Mouse (Mus musculus): ENCODE data around the gene Fam206a. TPM values are rescaled to one million over a fixed set of nuclear protein-coding genes. Genes with fewer than 3 reads are reported as not detected.
A peak's percentile ranks its signal among the peaks of the same experiment; 100 is the strongest.

The Fam206a gene
- 28.6 and 30.5 TPM in 2 replicates for polyA plus RNA-seq (2014; fragmentation: Nextera tagmentation; extraction: Ambion mirVana)

DNA sequence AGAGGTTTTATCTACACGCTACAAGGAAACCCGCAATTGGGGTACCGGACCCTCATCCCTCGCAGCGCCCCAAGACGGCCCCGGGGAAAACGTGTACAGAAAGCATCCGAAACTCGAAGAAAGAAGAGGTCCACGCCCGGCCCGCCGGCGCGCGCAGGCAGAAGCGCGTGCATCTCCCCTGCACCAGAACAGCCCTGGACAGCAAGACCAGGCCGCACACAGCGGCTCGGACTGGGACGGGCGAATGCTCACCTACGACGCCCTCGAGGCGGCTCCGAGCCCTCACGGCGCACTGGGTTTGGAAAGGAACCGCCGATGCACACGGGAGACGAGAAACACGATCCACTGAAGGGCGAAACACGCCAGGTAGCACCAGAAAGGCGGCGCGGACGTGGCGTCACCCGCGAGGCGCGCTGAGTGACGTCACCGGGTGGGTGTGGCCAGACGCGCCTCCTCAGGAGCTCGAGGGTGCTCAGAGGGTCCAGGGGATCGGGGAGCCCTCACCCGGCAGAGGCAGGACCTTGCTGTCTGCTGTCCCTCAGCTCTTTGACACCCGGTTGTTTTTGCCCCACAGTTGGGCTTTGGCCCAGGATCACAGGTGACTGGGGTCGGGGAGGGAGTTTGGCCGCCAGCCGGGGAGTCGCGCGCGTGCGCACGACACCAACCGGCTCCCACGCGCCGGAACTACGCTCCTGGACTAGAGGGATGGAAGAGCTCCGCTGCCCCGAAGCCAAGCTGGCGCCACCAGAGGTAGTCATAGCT is at the start of gene Fam206a, which contains the start of gene Elp1:
Gene Fam206a, plus strand, starts transcription at position 439 of the 762 bp plus-strand sequence.
Gene Elp1, minus strand, starts transcription at position 425 of the 762 bp plus-strand sequence.
- peak; percentile 98 for DNase-seq (ENCODE audit: low spot score)
- peaks cover 15% of the 10 kb centered on the region; the same call in 1 of the 2 replicates for H3K4me1 ChIP-seq (ENCODE audit: control insufficient read depth, insufficient read depth, low read length)
- no peaks in the 10 kb centered on the region for H3K27me3 ChIP-seq (ENCODE audit: control insufficient read depth, insufficient read depth, low read length)
- WGBS = under 1% methylated on average over 72 of the region's 72 CpGs
- H3K4me2 ChIP-seq (ENCODE audit: low read depth, severe bottlenecking) = peak within 1 kb of the TSS; percentile 76
- H3K9ac ChIP-seq (ENCODE audit: low read length) = peak within 1 kb of the TSS; percentile 91
- peak within 1 kb of the TSS; percentile 93 for H3K4me3 ChIP-seq (ENCODE audit: low read depth, low read length)
- peaks cover 14% of the 10 kb centered on the region for H3K36me3 ChIP-seq (ENCODE audit: control insufficient read depth, insufficient read depth, low read length)
- ATAC-seq (ENCODE audit: insufficient number of reproducible peaks, low FRiP score, low TSS enrichment, low read depth) = peak; percentile 96
- no peaks in the 10 kb centered on the region for H3K9me3 ChIP-seq (ENCODE audit: control insufficient read depth, low read length)
- H3K27ac ChIP-seq (replicated peaks; ENCODE audit: low read depth, low read length) = 0 out of 2 replicates have a peak within 1 kb of the TSS, but pooled peaks have one; percentile 36

- H3K9ac ChIP-seq (ENCODE audit: low read length) = no peak overlapping the region
- no peaks in the 10 kb centered on the region for H3K9me3 ChIP-seq (ENCODE audit: control insufficient read depth, low read length)
- H3K4me2 ChIP-seq (ENCODE audit: low read depth, severe bottlenecking) = no peak overlapping the region
- H3K27me3 ChIP-seq (ENCODE audit: control insufficient read depth, insufficient read depth, low read length) = no peaks in the 10 kb centered on the region
- no peak overlapping the region for H3K27ac ChIP-seq (replicated peaks; ENCODE audit: low read depth, low read length)
- ATAC-seq (ENCODE audit: insufficient number of reproducible peaks, low FRiP score, low TSS enrichment, low read depth) (no peak), DNase-seq (ENCODE audit: low spot score) (no peak)
- no peak overlapping the region for H3K4me3 ChIP-seq (ENCODE audit: low read depth, low read length)
- WGBS = 96% methylated on average over 5 of the region's 5 CpGs
- H3K4me1 ChIP-seq (ENCODE audit: control insufficient read depth, insufficient read depth, low read length) = no peaks in the 10 kb centered on the region
- peaks cover 27% of the 10 kb centered on the region for H3K36me3 ChIP-seq (ENCODE audit: control insufficient read depth, insufficient read depth, low read length)
Observed at GRCm38 (mm10) chr4:56756021-56756420, 46.1 kb upstream of the Fam206a start.

DNA sequence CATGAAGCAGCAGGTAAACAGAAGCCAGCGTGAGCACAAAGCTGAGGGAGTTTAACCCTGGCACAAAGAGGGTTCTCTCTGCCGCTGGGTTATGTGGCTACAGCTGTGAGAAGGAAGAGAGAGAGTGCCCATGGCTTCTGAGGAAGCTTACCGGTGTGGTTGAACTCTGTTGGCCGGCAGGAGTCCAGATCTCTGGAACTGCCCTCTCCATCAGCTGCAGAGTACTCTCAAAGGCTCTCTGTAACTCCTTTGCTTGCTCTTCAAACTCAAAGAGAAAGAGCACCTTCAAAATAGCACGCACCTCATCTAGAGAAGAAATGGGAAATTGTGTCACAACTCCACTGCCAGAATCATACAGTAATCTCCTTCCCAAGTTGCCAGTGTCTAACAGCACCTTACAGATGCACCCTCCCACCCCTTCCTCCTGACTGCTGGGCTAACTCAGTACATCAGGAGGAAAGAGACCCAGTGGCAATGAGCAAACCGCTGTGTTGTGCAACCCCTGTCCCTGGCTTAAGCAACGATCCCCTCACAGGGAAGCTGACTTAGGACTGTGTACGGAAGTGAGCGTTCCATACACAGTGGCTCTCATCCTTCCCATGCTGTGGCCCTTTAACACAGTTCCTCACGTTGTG is 45.1 kb upstream of the Fam206a start:
- Histone ChIP-seq H3K4me2 (ENCODE audit: low read depth, severe bottlenecking) (no peak overlapping the region), H3K36me3 (ENCODE audit: control insufficient read depth, insufficient read depth, low read length) (peaks cover 27% of the 10 kb centered on the region), H3K9ac (ENCODE audit: low read length) (no peak overlapping the region), H3K27ac (replicated peaks; ENCODE audit: low read depth, low read length) (no peak overlapping the region), H3K4me1 (ENCODE audit: control insufficient read depth, insufficient read depth, low read length) (no peaks in the 10 kb centered on the region), H3K9me3 (ENCODE audit: control insufficient read depth, low read length) (no peaks in the 10 kb centered on the region), H3K27me3 (ENCODE audit: control insufficient read depth, insufficient read depth, low read length) (no peaks in the 10 kb centered on the region), H3K4me3 (ENCODE audit: low read depth, low read length) (no peak overlapping the region)
- no peak for ATAC-seq (ENCODE audit: insufficient number of reproducible peaks, low FRiP score, low TSS enrichment, low read depth)
- no peak for DNase-seq (ENCODE audit: low spot score)
- 94% methylated on average over 10 of the region's 10 CpGs for WGBS

GRCm38 (mm10) chr4:56757693-56758092 is 44.5 kb upstream of the Fam206a start:
- no peak overlapping the region for H3K4me3 ChIP-seq (ENCODE audit: low read depth, low read length)
- no peaks in the 10 kb centered on the region for H3K4me1 ChIP-seq (ENCODE audit: control insufficient read depth, insufficient read depth, low read length)
- no peak overlapping the region for H3K9ac ChIP-seq (ENCODE audit: low read length)
- DNase-seq (ENCODE audit: low spot score) (no peak), ATAC-seq (ENCODE audit: insufficient number of reproducible peaks, low FRiP score, low TSS enrichment, low read depth) (no peak)
- H3K36me3 ChIP-seq (ENCODE audit: control insufficient read depth, insufficient read depth, low read length) = peaks cover 30% of the 10 kb centered on the region
- H3K27me3 ChIP-seq (ENCODE audit: control insufficient read depth, insufficient read depth, low read length) = no peaks in the 10 kb centered on the region
- no peak overlapping the region for H3K27ac ChIP-seq (replicated peaks; ENCODE audit: low read depth, low read length)
- WGBS = 97% methylated on average over 1 of the region's 1 CpGs
- no peak overlapping the region for H3K4me2 ChIP-seq (ENCODE audit: low read depth, severe bottlenecking)
- H3K9me3 ChIP-seq (ENCODE audit: control insufficient read depth, low read length) = no peaks in the 10 kb centered on the region

GRCm38 (mm10) chr4:56767861-56768284 is 34.3 kb upstream of the Fam206a start:
- 72% methylated on average over 5 of the region's 5 CpGs for WGBS
- Histone ChIP-seq H3K9me3 (ENCODE audit: control insufficient read depth, low read length) (no peaks in the 10 kb centered on the region), H3K4me2 (ENCODE audit: low read depth, severe bottlenecking) (no peak overlapping the region), H3K4me1 (ENCODE audit: control insufficient read depth, insufficient read depth, low read length) (no peaks in the 10 kb centered on the region), H3K27ac (replicated peaks; ENCODE audit: low read depth, low read length) (no peak overlapping the region), H3K4me3 (ENCODE audit: low read depth, low read length) (no peak overlapping the region), H3K36me3 (ENCODE audit: control insufficient read depth, insufficient read depth, low read length) (peaks cover 17% of the 10 kb centered on the region), H3K27me3 (ENCODE audit: control insufficient read depth, insufficient read depth, low read length) (no peaks in the 10 kb centered on the region), H3K9ac (ENCODE audit: low read length) (no peak overlapping the region)
- no peak for ATAC-seq (ENCODE audit: insufficient number of reproducible peaks, low FRiP score, low TSS enrichment, low read depth)
- DNase-seq (ENCODE audit: low spot score) = no peak

DNA sequence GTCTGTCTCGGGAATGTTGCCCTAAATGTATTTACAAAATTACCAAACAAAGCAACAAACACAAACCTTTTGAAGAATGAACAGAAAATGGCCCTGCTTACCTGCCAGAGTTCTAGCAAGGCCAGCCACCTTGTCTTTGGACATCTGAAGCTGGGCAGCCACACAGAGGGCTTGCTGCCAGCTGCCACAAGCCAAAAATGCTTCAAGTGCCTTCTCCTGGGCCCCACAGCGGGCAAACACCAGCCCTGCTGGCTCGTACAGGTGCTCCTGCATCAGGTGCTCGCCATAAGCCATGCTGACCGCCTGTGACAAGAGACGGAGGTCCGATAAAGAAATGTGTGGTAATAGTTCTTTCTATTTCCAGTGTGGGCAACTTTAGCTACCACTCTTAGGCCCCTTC is 33.2 kb upstream of the Fam206a start:
- Histone ChIP-seq H3K27me3 (ENCODE audit: control insufficient read depth, insufficient read depth, low read length) (no peaks in the 10 kb centered on the region), H3K36me3 (ENCODE audit: control insufficient read depth, insufficient read depth, low read length) (peaks cover 17% of the 10 kb centered on the region), H3K4me2 (ENCODE audit: low read depth, severe bottlenecking) (no peak overlapping the region), H3K9ac (ENCODE audit: low read length) (no peak overlapping the region), H3K4me3 (ENCODE audit: low read depth, low read length) (no peak overlapping the region), H3K9me3 (ENCODE audit: control insufficient read depth, low read length) (no peaks in the 10 kb centered on the region), H3K4me1 (ENCODE audit: control insufficient read depth, insufficient read depth, low read length) (no peaks in the 10 kb centered on the region), H3K27ac (replicated peaks; ENCODE audit: low read depth, low read length) (no peak overlapping the region)
- 92% methylated on average over 7 of the region's 7 CpGs for WGBS
- ATAC-seq (ENCODE audit: insufficient number of reproducible peaks, low FRiP score, low TSS enrichment, low read depth) (no peak), DNase-seq (ENCODE audit: low spot score) (no peak)

GRCm38 (mm10) chr4:56771065-56771464 is 31.1 kb upstream of the Fam206a start:
- no peak overlapping the region for H3K9ac ChIP-seq (ENCODE audit: low read length)
- H3K27me3 ChIP-seq (ENCODE audit: control insufficient read depth, insufficient read depth, low read length) = no peaks in the 10 kb centered on the region
- DNase-seq (ENCODE audit: low spot score) (no peak), ATAC-seq (ENCODE audit: insufficient number of reproducible peaks, low FRiP score, low TSS enrichment, low read depth) (no peak)
- H3K4me2 ChIP-seq (ENCODE audit: low read depth, severe bottlenecking) = no peak overlapping the region
- 81% methylated on average over 1 of the region's 1 CpGs for WGBS
- H3K4me1 ChIP-seq (ENCODE audit: control insufficient read depth, insufficient read depth, low read length) = no peaks in the 10 kb centered on the region
- peaks cover 19% of the 10 kb centered on the region for H3K36me3 ChIP-seq (ENCODE audit: control insufficient read depth, insufficient read depth, low read length)
- no peaks in the 10 kb centered on the region for H3K9me3 ChIP-seq (ENCODE audit: control insufficient read depth, low read length)
- H3K4me3 ChIP-seq (ENCODE audit: low read depth, low read length) = no peak overlapping the region
- H3K27ac ChIP-seq (replicated peaks; ENCODE audit: low read depth, low read length) = no peak overlapping the region

DNA sequence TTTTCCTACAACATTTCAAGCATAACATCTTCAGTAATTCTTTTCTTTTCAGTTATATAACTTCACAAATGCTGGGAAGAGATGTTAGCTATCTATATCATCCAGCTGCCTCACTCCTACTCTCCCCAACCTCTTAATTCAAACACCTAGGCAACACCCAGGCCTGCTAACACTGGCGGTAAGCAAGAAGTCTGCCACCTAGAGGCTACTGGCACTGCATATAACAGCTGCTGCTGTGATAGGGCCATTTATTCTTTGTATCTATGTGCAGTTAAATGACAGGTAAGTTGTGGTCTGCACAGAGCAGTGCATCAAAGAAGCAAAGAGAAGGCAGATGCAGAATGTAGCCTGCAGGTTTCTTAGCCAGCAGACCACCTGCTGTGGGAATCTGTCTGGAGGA is 10.8 kb upstream of the Fam206a start:
- no peak overlapping the region for H3K9ac ChIP-seq (ENCODE audit: low read length)
- H3K4me1 ChIP-seq (ENCODE audit: control insufficient read depth, insufficient read depth, low read length) = no peaks in the 10 kb centered on the region
- peaks cover 26% of the 10 kb centered on the region for H3K36me3 ChIP-seq (ENCODE audit: control insufficient read depth, insufficient read depth, low read length)
- H3K27me3 ChIP-seq (ENCODE audit: control insufficient read depth, insufficient read depth, low read length) = no peaks in the 10 kb centered on the region
- no peak overlapping the region for H3K4me2 ChIP-seq (ENCODE audit: low read depth, severe bottlenecking)
- ATAC-seq (ENCODE audit: insufficient number of reproducible peaks, low FRiP score, low TSS enrichment, low read depth) (no peak), DNase-seq (ENCODE audit: low spot score) (no peak)
- no peak overlapping the region for H3K27ac ChIP-seq (replicated peaks; ENCODE audit: low read depth, low read length)
- 61% methylated on average over 1 of the region's 1 CpGs for WGBS
- H3K9me3 ChIP-seq (ENCODE audit: control insufficient read depth, low read length) = no peaks in the 10 kb centered on the region
- no peak overlapping the region for H3K4me3 ChIP-seq (ENCODE audit: low read depth, low read length)

All from limb, embryonic 11.5 days (tissue).